Mouse (Mus musculus) G1E (cell line): ENCODE results near the gene Dnase1l2.

Experiments used
- CTCF ChIP-seq: IDR thresholded peaks from 2 replicates; pipeline ENCODE4 v1.5.1; 2012; ENCODE audit warnings: low read depth, low read length, inconsistent platforms, mixed read lengths
- GATA1 ChIP-seq: IDR thresholded peaks from 2 replicates; pipeline ENCODE4 v1.6.1; 2012; ENCODE audit warnings: borderline replicate concordance, low read length, inconsistent platforms, mixed read lengths
- GATA2 ChIP-seq: IDR thresholded peaks from 2 replicates; pipeline ENCODE4 v1.6.1; 2012; ENCODE audit warnings: low read depth, low read length, inconsistent platforms, borderline replicate concordance
- POLR2AphosphoS5 ChIP-seq: IDR thresholded peaks from 2 replicates; pipeline ENCODE4 v1.6.1; 2012; ENCODE audit warnings: low read depth, low read length, inconsistent platforms; ENCODE audit not compliant: insufficient replicate concordance
- TAL1 ChIP-seq: conservative IDR thresholded peaks from 2 replicates; pipeline ENCODE4 v1.6.1; 2012; ENCODE audit warnings: low read depth, low read length, inconsistent platforms, mixed read lengths

GRCm38 (mm10) chr17:24441148-24441547, 1.8 kb downstream of the Dnase1l2 start:
- no peak for TF ChIP-seq CTCF
- no peak for TF ChIP-seq GATA1
- no peak for TF ChIP-seq POLR2AphosphoS5
- TF ChIP-seq TAL1, result no peak
- no peak for TF ChIP-seq GATA2
